ENCODE assay signal across 9 mouse cellular contexts in genomic region chr13:113409941-113410340, GRCm38 (mm10).
DNase-seq lines count a peak whose midpoint lies in the region; ATAC-seq and TF ChIP-seq lines count a peak whose summit lies in the region.
"Had no signal": no experiment of that assay in that cellular context is flagged by ENCODE, and none has a peak within 500 bp of the region (broad histone marks: within the 10 kb centered on the region; RNA-seq: fewer than 3 reads in every experiment).

No protein-coding gene starts in this region.

- TF ChIP-seq POLR2A in kidney, adult 2 months (IDR thresholded peaks at IDR 0.05; ENCODE audit: low read depth, low read length), result no peak
- no peak for TF ChIP-seq POLR2A in limb, embryonic 14.5 days (IDR thresholded peaks at IDR 0.05; ENCODE audit: borderline replicate concordance, extremely low read depth, insufficient read depth, insufficient read length)

- no peaks in the 10 kb centered on the region for H3K27me3 ChIP-seq in kidney, adult 2 months (replicated peaks; ENCODE audit: control insufficient read depth, insufficient read depth, low read length)
- no peaks in the 10 kb centered on the region for H3K27me3 ChIP-seq in kidney, embryonic 16.5 days (ENCODE audit: insufficient read depth, low read length)
- H3K27me3 ChIP-seq in embryonic facial prominence, embryonic 15.5 days, result no peaks in the 10 kb centered on the region
- no peaks in the 10 kb centered on the region for H3K27me3 ChIP-seq in limb, embryonic 14.5 days (ENCODE audit: control insufficient read depth, insufficient read depth, low read length)
- H3K27me3 ChIP-seq in stomach, postnatal 0 days (ENCODE audit: control insufficient read depth, insufficient read depth, low read length), result no peaks in the 10 kb centered on the region

- no peak for ATAC-seq in kidney, embryonic 16.5 days (ENCODE audit: low FRiP score, low TSS enrichment)
- ATAC-seq in embryonic facial prominence, embryonic 15.5 days (ENCODE audit: insufficient number of reproducible peaks, low FRiP score, low TSS enrichment, low read depth), result peak; percentile 54; the same call in 1 of the 2 replicates
- ATAC-seq in limb, embryonic 14.5 days (ENCODE audit: low FRiP score, low read depth), result peak; percentile 41
- no peak for ATAC-seq in monocyte, adult 5-6 weeks (replicated peaks; ENCODE audit: insufficient number of reproducible peaks, low FRiP score, low TSS enrichment, poor library complexity, severe bottlenecking)
- no peak for ATAC-seq in stomach, postnatal 0 days (ENCODE audit: low FRiP score, low TSS enrichment)

- DNase-seq in kidney, adult 2 months, result peak; percentile 37
- DNase-seq in kidney, postnatal 36 days, result peak; percentile 8 to 34
- peak; percentile 80 for DNase-seq in limb, embryonic 14.5 days (ENCODE audit: low spot score)
- DNase-seq in testis, postnatal 14 days (ENCODE audit: low spot score), result no peak
- no peak for DNase-seq in stomach, postnatal 0 days (ENCODE audit: low spot score)

- no peaks in the 10 kb centered on the region for H3K36me3 ChIP-seq in kidney, adult 2 months (ENCODE audit: control insufficient read depth, insufficient read depth, low read length)
- no peaks in the 10 kb centered on the region for H3K36me3 ChIP-seq in kidney, embryonic 16.5 days (ENCODE audit: insufficient read depth, low read length)
- no peaks in the 10 kb centered on the region for H3K36me3 ChIP-seq in embryonic facial prominence, embryonic 15.5 days
- H3K36me3 ChIP-seq in limb, embryonic 14.5 days (ENCODE audit: control insufficient read depth, insufficient read depth, low read length), result no peaks in the 10 kb centered on the region
- H3K36me3 ChIP-seq in stomach, postnatal 0 days (ENCODE audit: control insufficient read depth, insufficient read depth, low read length), result no peaks in the 10 kb centered on the region

- 71% methylated on average over 12 of the region's 12 CpGs for WGBS in kidney, adult 2 months
- 60% methylated on average over 12 of the region's 12 CpGs for WGBS in kidney, embryonic 16.5 days
- WGBS in embryonic facial prominence, embryonic 15.5 days, result 31% methylated on average over 12 of the region's 12 CpGs
- 24% methylated on average over 12 of the region's 12 CpGs for WGBS in limb, embryonic 14.5 days
- 64% methylated on average over 12 of the region's 12 CpGs for WGBS in stomach, postnatal 0 days

- no peaks in the 10 kb centered on the region for H3K4me1 ChIP-seq in kidney, adult 2 months (ENCODE audit: control insufficient read depth, insufficient read depth, low read length)
- H3K4me1 ChIP-seq in kidney, embryonic 16.5 days (ENCODE audit: insufficient read depth, low read length), result no peaks in the 10 kb centered on the region
- H3K4me1 ChIP-seq in embryonic facial prominence, embryonic 15.5 days, result peaks cover 14% of the 10 kb centered on the region; the same call in 1 of the 2 replicates
- H3K4me1 ChIP-seq in limb, embryonic 14.5 days (ENCODE audit: control insufficient read depth, insufficient read depth, low read length), result peaks cover 8% of the 10 kb centered on the region
- no peaks in the 10 kb centered on the region for H3K4me1 ChIP-seq in stomach, postnatal 0 days (replicated peaks; ENCODE audit: control insufficient read depth, insufficient read depth)

- no peaks in the 10 kb centered on the region for H3K9me3 ChIP-seq in kidney, embryonic 16.5 days (ENCODE audit: low read length)
- H3K9me3 ChIP-seq in embryonic facial prominence, embryonic 15.5 days (replicated peaks), result no peaks in the 10 kb centered on the region
- no peaks in the 10 kb centered on the region for H3K9me3 ChIP-seq in limb, embryonic 14.5 days (ENCODE audit: control insufficient read depth, low read length)
- H3K9me3 ChIP-seq in stomach, postnatal 0 days (ENCODE audit: control insufficient read depth, low read length), result no peaks in the 10 kb centered on the region

- H3K9ac ChIP-seq in kidney, embryonic 16.5 days (replicated peaks; ENCODE audit: low read length), result no peak overlapping the region
- H3K9ac ChIP-seq in embryonic facial prominence, embryonic 15.5 days, result no peak overlapping the region
- no peak overlapping the region for H3K9ac ChIP-seq in limb, embryonic 14.5 days (ENCODE audit: low read depth, low read length, severe bottlenecking)
- no peak overlapping the region for H3K9ac ChIP-seq in stomach, postnatal 0 days (ENCODE audit: low read length)

- H3K27ac ChIP-seq in kidney, adult 2 months (ENCODE audit: insufficient read depth, low read depth, low read length), result no peak overlapping the region
- H3K27ac ChIP-seq in kidney, embryonic 16.5 days (ENCODE audit: low read length), result no peak overlapping the region; the same call in 1 of the 2 replicates
- H3K27ac ChIP-seq in embryonic facial prominence, embryonic 15.5 days (replicated peaks), result peak overlapping the region; percentile 61; the same call in 1 of the 2 replicates
- no peak overlapping the region for H3K27ac ChIP-seq in limb, embryonic 14.5 days (replicated peaks; ENCODE audit: low read depth, low read length)
- H3K27ac ChIP-seq in stomach, postnatal 0 days (replicated peaks), result no peak overlapping the region

- TF ChIP-seq CTCF in kidney, adult 2 months (conservative IDR thresholded peaks at IDR 0.05; ENCODE audit: insufficient read depth, insufficient read length, low read depth, low read length), result no peak
- TF ChIP-seq CTCF in stomach, postnatal 0 days (IDR thresholded peaks at IDR 0.05; ENCODE audit: low read depth), result no peak; the same call in 1 of the 2 replicates

- H3K4me2 ChIP-seq in kidney, embryonic 16.5 days (replicated peaks; ENCODE audit: low read depth, low read length), result no peak overlapping the region
- H3K4me2 ChIP-seq in embryonic facial prominence, embryonic 15.5 days (replicated peaks), result 0 out of 2 replicates have a peak overlapping the region, but pooled peaks have one; percentile 11
- H3K4me2 ChIP-seq in limb, embryonic 14.5 days (replicated peaks; ENCODE audit: low read depth, low read length, severe bottlenecking), result 0 out of 2 replicates have a peak overlapping the region, but pooled peaks have one; percentile 10
- H3K4me2 ChIP-seq in stomach, postnatal 0 days (replicated peaks; ENCODE audit: low read depth), result no peak overlapping the region

- no peak overlapping the region for H3K4me3 ChIP-seq in kidney, adult 2 months (ENCODE audit: insufficient read depth, low read depth, low read length)
- no peak overlapping the region for H3K4me3 ChIP-seq in kidney, embryonic 16.5 days (ENCODE audit: low read length)
- H3K4me3 ChIP-seq in embryonic facial prominence, embryonic 15.5 days (replicated peaks), result no peak overlapping the region
- no peak overlapping the region for H3K4me3 ChIP-seq in limb, embryonic 14.5 days (replicated peaks; ENCODE audit: low read length)
- H3K4me3 ChIP-seq in stomach, postnatal 0 days (ENCODE audit: low read depth, low read length), result no peak overlapping the region
- H3K4me3 ChIP-seq: myocyte had no signal

- no peak for TF ChIP-seq EP300 in stomach, postnatal 0 days (optimal IDR thresholded peaks at IDR 0.05)

Comparison
In these comparisons a context has a peak if more than half of its experiments do, and no peak if none do; other contexts are left out.
1. DNase-seq: peak in kidney, adult 2 months (single experiment), kidney, postnatal 36 days (2 of 2) and limb, embryonic 14.5 days (single experiment); none in testis, postnatal 14 days (single experiment) and stomach, postnatal 0 days (single experiment).
2. ATAC-seq: peak in embryonic facial prominence, embryonic 15.5 days (single experiment) and limb, embryonic 14.5 days (single experiment); none in kidney, embryonic 16.5 days (single experiment), monocyte, adult 5-6 weeks (single experiment) and stomach, postnatal 0 days (single experiment).
3. H3K4me2 ChIP-seq: peak in embryonic facial prominence, embryonic 15.5 days (single experiment) and limb, embryonic 14.5 days (single experiment); none in kidney, embryonic 16.5 days (single experiment) and stomach, postnatal 0 days (single experiment).